Mouse (Mus musculus) liver, embryonic 14.5 days (tissue): ENCODE results near the gene 1700034I23Rik.
"Not testable (repeated sequence)": the region's sequence is repeated elsewhere in the genome, so short reads cannot be mapped to it uniquely, and the experiment has no call there.

Source experiments
- CTCF ChIP-seq: IDR thresholded peaks from 2 replicates; pipeline ENCODE4 v1.5.1; 2016; ENCODE audit warnings: antibody characterized with exemption, low read depth, control low read depth
- EP300 ChIP-seq: IDR thresholded peaks from 2 replicates; pipeline ENCODE4 v1.6.1; 2016; ENCODE audit warnings: antibody characterized with exemption, low read depth

- TF ChIP-seq EP300, CTCF: not testable (repeated sequence)
These were observed 49.1 kb downstream of the 1700034I23Rik start for GRCm38 (mm10) chr3:40853123-40853738.
